Mouse (Mus musculus) G1E (cell line): Measurements from ENCODE around the gene Gm826.

ENCODE experiments used
- CTCF ChIP-seq: IDR thresholded peaks from 2 replicates; pipeline ENCODE4 v1.5.1; 2012; ENCODE audit warnings: low read depth, low read length, inconsistent platforms, mixed read lengths
- GATA1 ChIP-seq: IDR thresholded peaks from 2 replicates; pipeline ENCODE4 v1.6.1; 2012; ENCODE audit warnings: borderline replicate concordance, low read length, inconsistent platforms, mixed read lengths
- POLR2AphosphoS5 ChIP-seq: IDR thresholded peaks from 2 replicates; pipeline ENCODE4 v1.6.1; 2012; ENCODE audit warnings: low read depth, low read length, inconsistent platforms; ENCODE audit not compliant: insufficient replicate concordance
- TAL1 ChIP-seq: conservative IDR thresholded peaks from 2 replicates; pipeline ENCODE4 v1.6.1; 2012; ENCODE audit warnings: low read depth, low read length, inconsistent platforms, mixed read lengths

DNA sequence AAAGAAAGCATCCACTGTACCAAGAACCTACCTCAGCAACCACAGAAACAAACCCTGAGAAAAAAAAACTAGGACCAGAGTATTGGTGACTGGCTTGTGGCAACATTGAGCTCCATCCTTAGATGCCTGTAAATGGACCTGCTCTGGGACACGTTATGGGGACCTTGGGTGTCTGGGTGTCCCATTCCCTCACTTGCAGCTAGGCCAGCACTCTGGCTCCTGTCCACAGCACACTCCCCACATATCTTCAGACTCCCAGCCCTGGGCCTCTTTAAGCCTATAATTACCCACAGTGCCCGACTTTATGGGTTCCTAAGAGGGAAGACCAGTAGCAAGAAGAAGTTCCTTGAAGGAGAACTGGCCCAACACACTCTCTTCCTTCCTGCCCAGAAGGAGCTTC lies 2.1 kb upstream of the Gm826 start:
- TF ChIP-seq CTCF (no peak), POLR2AphosphoS5 (no peak), GATA1 (no peak), TAL1 (no peak)
